Mouse (Mus musculus) urinary bladder, adult 18-20 months (tissue): ENCODE data around the gene Gm43302.
A peak's percentile ranks its signal among the peaks of the same experiment; 100 is the strongest.
"Not testable (repeated sequence)": the region's sequence is repeated elsewhere in the genome, so short reads cannot be mapped to it uniquely, and the experiment has no call there.

Source experiments
- DNase-seq, 2 experiments: peaks; one replicate each; pipeline ENCODE4 v3.0.0; 2022; ENCODE audit warnings: low spot score in 2 of 2, mixed read lengths in 2 of 2

Gm43302 gene

DNA sequence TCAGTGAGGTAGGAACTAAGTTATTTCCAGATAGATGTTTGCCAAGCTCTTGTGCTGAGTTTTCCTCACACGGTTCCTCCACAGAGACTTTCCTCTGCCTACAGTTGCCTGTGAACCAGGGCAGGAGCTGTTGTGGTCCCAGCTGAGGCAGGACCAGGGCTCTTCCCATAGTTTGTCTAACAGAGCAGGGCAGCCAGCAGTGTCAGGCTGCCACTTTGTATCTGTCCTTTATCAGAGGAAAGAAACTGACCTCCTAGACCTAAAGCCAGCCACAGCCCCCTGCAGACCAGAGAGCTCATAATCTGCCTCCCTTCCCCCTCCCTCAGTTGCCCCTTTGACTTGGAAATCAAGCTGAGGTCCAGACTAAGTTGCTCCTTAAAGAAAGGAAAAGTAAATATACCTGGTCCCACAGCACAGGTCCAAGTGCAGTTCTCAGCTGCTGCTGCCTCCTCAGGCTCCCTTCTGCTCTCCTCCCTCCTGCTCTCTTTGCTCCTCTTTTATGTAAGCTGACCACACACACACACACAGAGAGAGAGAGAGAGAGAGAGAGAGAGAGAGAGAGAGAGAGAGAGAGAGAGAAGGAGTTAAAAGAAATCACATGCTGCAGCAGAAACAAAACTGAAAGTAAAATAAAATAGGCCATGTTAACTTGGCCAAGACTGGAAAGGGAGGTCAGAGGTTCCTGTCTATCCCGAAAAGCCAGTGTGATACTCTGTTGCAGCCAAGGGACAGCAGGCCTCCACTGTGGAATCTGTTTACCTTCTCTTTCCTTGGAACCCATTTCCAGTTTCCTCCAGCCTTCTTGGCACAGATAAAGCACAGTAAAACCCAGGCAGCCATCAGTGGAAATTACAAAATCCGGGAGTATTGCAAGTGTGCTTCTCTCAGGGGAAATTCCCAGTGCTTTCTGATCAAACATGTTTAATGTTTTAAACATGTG, at the start of gene Gm43302, which contains the start of gene Gbp6:
TSS of gene Gm43302 (minus strand) at position 470 of the 940 bp plus-strand sequence.
TSS of gene Gbp6 (minus strand) at position 473 of the 940 bp plus-strand sequence.
- peak in 1 of 2 experiments; percentile 18 for DNase-seq

DNA sequence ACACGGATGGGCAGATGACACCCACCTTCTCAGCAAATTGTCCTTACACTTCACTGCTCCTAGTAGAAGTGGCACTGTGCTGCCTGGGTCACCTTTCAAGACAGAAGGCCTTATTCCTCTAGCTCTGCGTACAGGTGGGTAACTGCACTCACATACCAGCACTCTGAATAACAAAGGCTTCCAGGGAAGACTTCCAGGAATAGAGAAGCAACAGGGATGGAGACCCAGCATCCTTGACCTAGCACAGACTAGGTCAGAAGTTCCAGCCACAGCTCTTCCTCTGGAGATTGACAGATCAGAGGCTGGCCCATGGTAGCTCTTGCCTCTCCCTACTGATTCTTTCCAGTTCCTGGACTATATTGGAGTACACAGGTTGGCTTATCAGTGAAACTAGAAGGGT, 47.8 kb upstream of the Gm43302 start:
- DNase-seq = no peak

GRCm38 (mm10) chr5:105322543-105322942, 29.0 kb upstream of the Gm43302 start:
- no peak for DNase-seq

GRCm38 (mm10) chr5:105310941-105311340, 17.4 kb upstream of the Gm43302 start:
- DNase-seq = no peak

DNA sequence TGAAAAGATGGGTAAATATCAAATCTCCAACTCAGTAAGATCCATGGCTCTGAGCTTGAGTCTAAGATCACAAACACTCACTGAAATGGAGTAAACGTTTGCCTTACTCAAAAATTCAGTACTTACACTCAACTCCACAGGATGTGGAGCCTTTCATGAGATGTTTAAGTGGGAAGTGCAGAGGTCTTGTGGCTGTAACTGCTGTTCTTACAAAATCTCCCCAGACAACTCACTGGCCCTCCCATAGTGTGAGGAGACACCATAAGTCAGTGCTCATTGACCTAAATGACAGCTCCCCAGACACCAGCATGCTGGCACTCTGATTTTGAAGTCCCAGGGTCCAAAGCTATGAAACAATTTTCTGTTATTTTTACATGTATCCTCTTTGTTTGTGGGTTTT, 15.7 kb upstream of the Gm43302 start:
- DNase-seq = not testable (repeated sequence)

- not testable (repeated sequence) for DNase-seq
Observed at GRCm38 (mm10) chr5:105306946-105307345, 13.5 kb upstream of the Gm43302 start.

DNA sequence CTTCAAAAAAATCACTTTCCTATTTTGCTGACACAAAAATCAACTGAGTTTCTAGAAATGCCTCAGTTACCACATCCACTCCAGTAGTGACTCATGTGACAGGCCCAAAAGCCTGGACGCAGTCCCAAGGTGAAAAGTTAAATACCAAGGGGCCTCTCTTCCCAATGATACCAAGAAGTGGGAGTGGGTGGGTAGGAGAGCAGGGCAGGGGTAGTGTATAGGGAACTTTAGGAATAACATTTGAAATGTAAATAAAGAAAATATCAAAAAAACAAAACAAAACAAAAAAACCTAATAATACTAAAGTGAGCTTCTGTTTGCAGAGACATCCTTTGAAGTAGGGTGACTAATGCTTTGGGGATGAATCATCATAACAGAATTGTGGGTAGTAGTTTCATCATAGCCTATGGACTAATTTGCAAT, 12.7 kb upstream of the Gm43302 start:
- no peak for DNase-seq

- not testable (repeated sequence) for DNase-seq
Observed at GRCm38 (mm10) chr5:105305671-105306070, 12.2 kb upstream of the Gm43302 start.

DNA sequence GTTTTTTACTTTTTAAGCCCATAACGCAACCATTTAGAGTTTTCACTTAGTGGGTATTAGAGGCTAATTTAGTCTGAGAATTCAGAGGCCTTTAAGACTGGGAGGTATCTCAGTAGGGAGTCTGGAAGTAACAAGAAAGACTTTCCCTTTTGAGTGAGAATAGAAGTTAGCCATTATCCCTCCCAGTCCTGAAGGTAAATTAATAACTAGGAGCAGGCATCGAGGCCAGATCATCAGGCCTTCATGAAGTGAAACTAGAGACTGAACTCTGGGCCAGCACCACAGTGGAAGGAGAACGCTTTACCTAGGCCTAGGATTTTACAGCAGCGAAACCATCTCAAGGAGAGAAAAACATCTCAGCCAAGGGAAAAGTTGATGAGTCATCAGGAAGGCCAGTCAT, 8.5 kb upstream of the Gm43302 start:
- DNase-seq = no peak

DNA sequence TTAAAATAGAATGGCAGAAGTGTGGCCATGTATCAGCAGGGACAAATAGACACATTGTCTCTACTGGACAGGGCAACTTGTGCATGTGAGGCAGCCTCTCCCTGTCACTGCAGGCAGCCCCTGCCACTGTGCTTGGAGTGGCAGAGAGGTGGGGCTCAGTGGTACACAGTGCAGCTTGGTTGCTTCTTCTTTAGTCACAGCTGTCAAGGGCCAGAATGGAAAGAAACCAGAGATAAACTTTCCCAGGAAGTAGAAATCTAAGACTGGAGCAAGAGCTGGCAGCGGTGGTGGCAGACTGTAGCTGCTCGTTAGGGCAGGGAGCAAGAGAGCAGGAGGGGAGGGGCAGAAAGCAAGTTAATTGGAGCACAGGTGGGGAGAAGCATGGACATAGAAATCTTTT, 8.0 kb upstream of the Gm43302 start:
- DNase-seq = no peak

GRCm38 (mm10) chr5:105295746-105296145, 2.3 kb upstream of the Gm43302 start:
- no peak for DNase-seq

- no peak for DNase-seq
Observed at GRCm38 (mm10) chr5:105292492-105292891, 1.0 kb downstream of the Gm43302 start.

DNA sequence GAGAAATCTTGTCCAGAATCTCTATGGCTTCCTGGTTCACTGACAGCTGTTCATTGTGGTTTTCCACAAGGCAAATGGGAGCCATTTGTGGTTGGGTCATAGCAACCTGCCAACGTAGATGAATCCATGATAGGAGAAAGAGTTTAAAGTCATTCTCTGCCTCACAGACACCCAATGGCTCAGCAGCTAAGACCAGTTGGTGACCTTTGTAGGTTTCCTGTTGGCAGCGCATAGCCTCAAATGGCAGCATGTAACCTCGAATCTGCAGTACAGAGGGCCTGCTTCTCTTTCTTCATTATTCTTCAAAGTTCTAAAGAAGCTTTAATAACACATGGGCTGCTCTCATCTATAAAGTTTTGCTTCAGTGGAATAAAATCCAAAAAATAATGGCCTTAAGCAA, 2.6 kb downstream of the Gm43302 start:
- DNase-seq = not testable (repeated sequence)

GRCm38 (mm10) chr5:105260673-105261072, 32.8 kb downstream of the Gm43302 start:
- not testable (repeated sequence) for DNase-seq

- no peak for DNase-seq
Observed at GRCm38 (mm10) chr5:105252491-105252890, 41.0 kb downstream of the Gm43302 start.

DNA sequence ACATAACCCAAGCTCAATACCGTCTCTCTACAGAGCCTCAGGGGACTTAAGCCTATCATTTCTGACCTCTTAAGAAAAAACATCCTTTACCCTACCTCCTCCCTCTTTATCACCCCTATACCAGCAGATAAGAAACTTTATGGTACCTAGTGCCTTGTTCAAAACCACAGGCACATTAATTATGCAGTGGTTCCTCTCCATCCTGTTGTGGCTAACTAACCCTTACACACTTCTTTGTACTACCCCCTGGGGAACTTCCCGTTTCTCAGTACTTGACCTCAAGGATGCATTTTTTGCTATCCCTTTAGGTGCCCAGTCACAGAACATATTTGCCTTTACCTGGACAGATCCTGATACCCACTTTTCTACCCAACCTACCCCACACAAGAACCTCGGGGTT, 48.8 kb downstream of the Gm43302 start:
- DNase-seq = not testable (repeated sequence)

GRCm38 (mm10) chr5:105240982-105241381, 52.5 kb downstream of the Gm43302 start:
- DNase-seq = not testable (repeated sequence)

GRCm38 (mm10) chr5:105239483-105240047, 53.9 kb downstream of the Gm43302 start, which contains the start of gene Gbp10:
Gbp10 (minus strand) TSS chr5:105239533.
- DNase-seq = not testable (repeated sequence)

DNA sequence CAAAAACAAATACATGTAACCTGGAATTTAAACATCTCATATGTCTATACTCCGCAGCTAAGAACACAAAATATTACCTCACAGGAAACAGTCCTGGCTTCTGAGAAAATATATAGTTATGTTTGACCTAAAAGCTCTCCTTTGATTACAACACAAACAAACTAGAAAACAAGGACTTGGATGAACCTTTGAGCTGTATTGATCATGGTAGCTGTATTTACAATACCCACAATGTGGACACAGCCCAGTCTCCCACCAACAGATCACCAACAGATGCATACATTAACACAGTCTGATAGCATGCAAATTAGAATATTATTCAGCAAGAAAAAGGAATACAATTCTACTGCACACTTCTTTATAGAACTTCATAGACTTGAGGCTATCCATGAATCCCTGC, 55.1 kb downstream of the Gm43302 start:
- DNase-seq = not testable (repeated sequence)

GRCm38 (mm10) chr5:105236040-105236439, 57.5 kb downstream of the Gm43302 start:
- not testable (repeated sequence) for DNase-seq

DNA sequence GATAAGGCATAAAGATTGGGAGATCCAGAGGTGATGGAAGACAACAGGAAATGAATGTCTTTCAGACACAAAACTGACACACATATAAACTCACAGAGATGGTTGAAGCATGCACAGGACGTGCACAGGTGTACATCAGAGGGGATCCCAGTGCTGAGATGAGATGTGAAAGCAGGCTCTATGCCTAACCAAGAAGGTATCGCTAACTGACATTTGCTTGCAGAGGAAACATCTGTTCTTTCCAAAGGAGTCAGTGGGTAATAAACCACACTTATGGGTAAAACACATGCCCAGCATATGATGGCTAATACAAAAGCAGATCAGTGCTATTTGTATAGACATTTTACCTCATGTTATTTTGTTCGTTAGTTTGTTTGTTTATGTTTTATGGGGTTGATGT, 84.5 kb downstream of the Gm43302 start:
- not testable (repeated sequence) for DNase-seq

DNA sequence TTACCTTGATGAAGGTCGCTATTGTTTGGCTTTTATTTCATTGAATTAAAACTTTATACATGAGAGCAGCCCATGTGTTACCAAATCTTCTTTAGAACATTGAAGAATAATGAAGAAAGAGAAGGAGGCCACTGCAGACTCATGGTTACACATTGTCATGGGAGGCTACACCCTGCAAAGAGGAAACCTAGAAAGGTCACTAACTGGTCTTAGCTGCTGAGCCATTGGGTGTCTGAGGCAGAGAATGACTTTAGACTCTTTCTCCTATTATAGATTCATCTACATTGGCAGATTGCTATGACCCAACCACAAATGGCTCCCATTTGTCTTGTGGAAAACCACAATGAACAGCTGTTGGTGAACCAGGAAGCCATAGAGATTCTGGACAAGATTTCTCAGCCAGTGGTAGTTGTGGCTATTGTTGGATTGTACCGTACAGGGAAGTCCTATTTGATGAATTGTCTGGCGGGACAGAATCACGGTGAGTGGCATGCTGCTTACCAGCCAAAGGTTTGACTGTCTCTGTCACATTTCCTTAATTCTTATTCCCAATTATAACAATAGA, 92.6 kb downstream of the Gm43302 start:
- DNase-seq = not testable (repeated sequence)
